Mouse (Mus musculus): ENCODE results near the gene Uba52.

DNA sequence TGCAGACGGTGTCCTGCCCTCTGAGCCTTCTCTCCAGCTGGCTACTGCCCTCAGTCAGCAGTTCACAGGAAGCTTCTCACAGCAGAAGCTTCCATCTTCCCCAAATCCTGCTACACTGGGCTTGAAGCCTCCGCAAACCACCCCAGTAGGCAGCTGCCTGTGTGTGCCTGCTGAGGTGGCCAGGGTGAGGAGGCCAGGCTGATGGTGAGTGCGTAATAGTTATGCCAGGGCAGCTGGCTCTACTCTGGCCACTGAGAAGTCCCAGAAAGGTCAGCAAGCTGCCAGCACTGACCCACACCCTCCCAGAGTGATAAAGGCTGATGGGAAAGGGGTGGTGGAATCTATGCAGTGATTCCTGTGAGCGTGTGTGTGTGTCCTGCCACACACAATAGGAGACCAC, 44.3 kb downstream of the Uba52 start:
- TF ChIP-seq CTCF (IDR thresholded peaks at IDR 0.05; ENCODE audit: low read depth) (no peak), EP300 (IDR thresholded peaks at IDR 0.05; ENCODE audit: low read depth) (no peak)

Measured in heart, postnatal 0 days (tissue).